Mouse (Mus musculus): ENCODE measurements at regions not wholly inside any gene's neighbourhood (a gene's known extent, or its start where the extent isn't known, plus 50 kb on each side); places are given as distances from the start of the nearest gene placed in this dataset.
"Not testable (repeated sequence)": the region's sequence is repeated elsewhere in the genome, so short reads cannot be mapped to it uniquely, and the experiment has no call there.

- DNase-seq (ENCODE audit: low spot score in 2 of 2): not testable (repeated sequence)
Measured at GRCm38 (mm10) chr17:17197229-17197628, 76.0 kb downstream of the Zfp97 start.

- DNase-seq (ENCODE audit: low spot score in 2 of 2): no peak
Measured at GRCm38 (mm10) chr17:17229069-17229468, 107.9 kb downstream of the Zfp97 start.

GRCm38 (mm10) chr17:17234329-17235185, 113.3 kb downstream of the Zfp97 start:
- peak; percentile 92 to 94 for DNase-seq (ENCODE audit: low spot score in 2 of 2)

- DNase-seq (ENCODE audit: low spot score in 2 of 2): not testable (repeated sequence)
Measured at GRCm38 (mm10) chr17:17235186-17235482, 113.9 kb downstream of the Zfp97 start.
